Mouse (Mus musculus): Measurements from ENCODE around the gene Tdp1. TPM values are rescaled to one million over a fixed set of nuclear protein-coding genes. Genes with fewer than 3 reads are reported as not detected.
A peak's percentile ranks its signal among the peaks of the same experiment; 100 is the strongest.
"Not testable (repeated sequence)": the region's sequence is repeated elsewhere in the genome, so short reads cannot be mapped to it uniquely, and the experiment has no call there.

Tdp1 gene
- total RNA-seq, 2 experiments from 2014 or later = 15.5 to 60.8 TPM

DNA sequence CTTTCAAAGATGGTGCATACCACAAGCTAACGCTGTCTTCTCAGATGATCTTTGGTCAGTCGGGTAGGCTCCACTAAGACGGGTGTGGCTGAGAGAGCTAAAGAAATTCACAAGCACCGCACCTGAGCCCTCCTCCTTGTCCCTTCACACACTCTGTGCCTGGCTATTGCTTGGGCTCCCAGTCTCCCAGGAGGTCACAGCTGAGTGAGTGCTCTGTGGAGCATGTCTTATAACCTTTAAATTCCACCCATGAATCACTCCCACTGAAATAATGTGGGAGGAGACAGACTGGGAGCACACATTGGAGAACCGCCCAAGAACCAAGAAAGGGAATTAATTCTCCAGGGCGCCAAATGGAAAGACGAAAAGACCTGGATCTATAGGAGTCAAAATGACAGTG is 56.4 kb downstream of the Tdp1 start:
- ATAC-seq (replicated peaks; ENCODE audit: low FRiP score, low TSS enrichment, poor library complexity, severe bottlenecking) = no peak

DNA sequence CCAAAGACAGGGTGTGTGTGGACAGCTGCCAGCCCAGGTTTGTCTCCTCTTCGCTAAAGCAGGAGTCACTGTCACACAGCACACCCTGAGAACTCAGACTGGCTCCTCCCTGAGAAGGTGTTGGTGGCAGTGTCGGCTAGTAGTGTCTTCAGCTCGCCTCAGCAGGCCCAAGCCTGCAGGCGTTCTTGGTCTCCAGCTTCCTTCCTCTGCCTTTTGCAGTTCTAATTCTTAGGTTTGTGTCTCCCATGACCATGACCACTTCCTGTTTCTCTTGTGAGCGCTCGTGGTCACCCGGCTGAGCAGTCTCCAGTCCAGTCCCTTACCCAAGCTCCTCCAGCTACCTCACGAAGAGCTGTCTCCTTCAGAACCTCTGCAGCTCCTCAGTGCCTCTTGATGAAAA is 58.1 kb downstream of the Tdp1 start:
- ATAC-seq (replicated peaks; ENCODE audit: low FRiP score, low TSS enrichment, poor library complexity, severe bottlenecking) = no peak

DNA sequence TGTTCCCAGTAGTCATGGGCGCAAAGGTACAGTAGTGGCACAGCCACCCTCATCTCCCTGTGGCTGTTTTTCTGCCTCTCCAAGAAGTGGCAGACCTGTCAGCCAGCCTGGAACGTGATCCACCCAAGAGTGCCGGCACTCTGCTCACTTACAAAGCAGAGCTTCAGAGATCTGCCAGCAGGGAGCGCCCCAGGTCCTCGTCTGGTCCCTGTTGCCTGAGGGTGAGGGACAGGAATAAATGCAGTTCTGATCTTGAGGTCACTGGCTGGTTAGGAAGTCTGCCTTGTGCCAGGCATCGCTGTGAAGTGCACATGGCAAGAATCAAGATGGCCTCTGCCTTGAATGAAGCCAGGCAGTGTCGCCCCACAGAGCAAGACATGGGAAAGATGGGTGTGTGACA is 68.6 kb downstream of the Tdp1 start:
- peak; percentile 69 for ATAC-seq (replicated peaks; ENCODE audit: low FRiP score, low TSS enrichment, poor library complexity, severe bottlenecking)

DNA sequence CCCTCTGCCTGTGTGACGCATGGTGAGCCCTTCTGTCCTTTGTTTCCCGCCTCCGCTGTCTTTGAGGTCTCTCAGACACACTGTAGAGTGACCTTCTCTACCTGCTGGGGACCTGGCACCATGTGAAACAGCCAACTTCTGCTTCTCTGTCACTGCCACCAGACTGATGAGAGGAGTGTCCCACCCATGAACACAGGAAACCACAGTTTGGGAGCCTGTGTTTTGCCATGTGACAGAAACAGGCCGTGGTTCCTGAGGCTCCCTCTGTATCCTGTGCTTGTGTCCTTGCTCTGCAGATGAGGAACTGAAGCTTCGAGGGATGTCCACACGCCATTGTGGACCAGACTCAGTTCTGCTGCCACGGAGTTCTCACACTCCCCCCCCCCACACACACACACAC is 72.1 kb downstream of the Tdp1 start:
- no peak for ATAC-seq (replicated peaks; ENCODE audit: low FRiP score, low TSS enrichment, poor library complexity, severe bottlenecking)

DNA sequence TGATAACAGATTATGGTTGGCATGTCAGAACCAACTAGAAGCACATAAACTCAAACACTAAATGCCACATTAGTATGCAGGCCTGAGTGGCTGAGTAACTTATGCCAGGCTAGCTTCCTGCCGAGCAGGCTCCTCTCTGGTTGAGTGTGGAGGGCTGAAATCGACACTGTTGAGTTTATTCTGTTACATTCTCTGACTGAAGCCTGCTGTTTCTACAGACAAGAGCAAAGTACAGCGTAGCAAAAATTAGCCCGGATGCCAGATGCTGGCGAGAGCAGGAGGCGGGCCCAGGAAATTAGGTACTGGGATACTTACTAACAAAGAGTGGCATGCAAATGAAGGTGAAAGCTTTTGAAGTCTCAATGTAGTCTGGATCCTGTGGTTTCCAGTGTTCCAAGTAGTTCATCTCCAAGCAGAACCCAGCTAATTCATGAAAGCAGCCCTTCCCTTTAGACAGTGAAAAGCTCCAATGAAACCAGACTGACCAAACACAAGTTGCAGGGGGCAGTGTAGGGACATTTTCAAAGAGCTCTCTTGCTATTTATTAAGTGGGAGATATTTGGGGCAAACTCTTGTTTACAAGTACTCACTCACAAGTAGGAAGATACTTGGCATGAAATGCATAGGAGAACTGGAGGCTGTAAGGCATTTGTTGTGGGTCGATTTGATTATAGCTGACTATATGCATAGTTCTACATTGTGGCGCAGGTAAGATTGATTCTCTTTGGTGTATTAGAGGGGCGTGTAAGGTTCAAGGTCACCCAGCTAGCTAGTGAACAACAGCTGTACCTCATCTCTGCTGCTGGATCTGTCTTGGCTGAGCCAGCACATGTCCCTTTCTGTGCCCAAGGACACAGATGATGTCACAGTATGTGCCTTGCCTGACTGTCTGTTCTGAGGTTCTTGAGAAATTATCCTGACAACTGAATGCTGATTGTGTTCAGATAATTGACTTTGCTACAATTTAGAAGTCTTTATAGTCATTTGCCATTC is 74.0 kb downstream of the Tdp1 start:
- ATAC-seq (replicated peaks; ENCODE audit: low FRiP score, low TSS enrichment, poor library complexity, severe bottlenecking) = no peak

DNA sequence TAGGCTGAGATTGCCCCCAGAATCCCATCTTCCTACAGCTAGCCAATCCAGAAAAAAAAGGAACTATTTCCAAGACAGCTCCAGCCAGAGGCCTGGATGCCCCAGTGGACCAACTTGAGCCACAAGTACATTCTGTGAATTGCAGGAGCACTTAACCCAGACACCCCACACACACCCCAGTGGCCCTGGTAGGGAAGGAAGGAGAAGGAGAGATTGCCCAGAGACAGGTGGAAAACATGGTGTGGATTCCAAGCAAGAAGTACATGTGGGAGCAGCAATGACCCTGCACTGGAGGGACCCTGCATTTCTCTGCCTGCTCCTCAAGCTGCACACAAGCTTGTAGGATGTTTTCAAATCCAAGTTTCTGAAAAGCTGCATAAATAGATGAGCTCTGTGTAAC is 75.0 kb downstream of the Tdp1 start:
- no peak for ATAC-seq (replicated peaks; ENCODE audit: low FRiP score, low TSS enrichment, poor library complexity, severe bottlenecking)

DNA sequence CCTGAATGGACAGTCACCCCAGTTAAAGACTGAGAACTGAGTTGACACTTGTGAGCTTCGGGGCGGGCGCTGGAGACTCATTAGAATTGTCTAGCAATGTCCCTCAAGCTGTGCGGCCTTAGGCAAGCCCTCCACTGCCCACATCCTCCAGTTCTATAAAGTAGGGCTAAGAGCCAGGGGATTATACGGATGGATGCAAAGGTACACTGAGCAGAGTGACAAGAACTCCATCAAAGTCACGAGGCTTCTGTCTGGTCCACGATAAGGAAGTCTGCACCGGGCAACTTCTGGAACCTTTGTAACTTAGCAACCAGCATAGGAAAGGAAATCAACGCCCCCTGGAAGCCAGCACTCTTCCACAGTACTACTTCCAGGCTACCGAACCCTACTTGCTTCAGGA is 75.6 kb downstream of the Tdp1 start:
- ATAC-seq (replicated peaks; ENCODE audit: low FRiP score, low TSS enrichment, poor library complexity, severe bottlenecking) = 0 out of 2 replicates have a peak, but pooled peaks have one; percentile 22

DNA sequence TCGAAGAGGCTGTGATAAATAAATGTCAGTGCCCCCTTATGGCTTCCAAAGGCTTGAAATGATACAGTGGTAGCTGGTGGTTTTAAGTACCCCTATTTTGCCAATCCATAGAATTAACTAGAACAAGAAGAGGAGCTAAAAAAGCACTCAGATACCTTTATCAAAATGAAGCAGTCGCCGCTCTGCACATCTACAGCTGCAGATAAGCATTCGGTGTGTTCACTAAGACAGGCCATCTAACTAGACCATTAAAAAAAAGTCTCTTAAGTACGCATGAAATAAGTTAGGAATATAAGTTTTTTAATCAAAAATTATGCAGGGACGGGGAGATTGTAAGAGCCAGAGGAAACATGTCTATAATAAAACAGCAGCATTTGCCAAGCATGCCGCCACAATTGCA is 76.4 kb downstream of the Tdp1 start:
- peak; percentile 28; the same call in 1 of the 2 replicates for ATAC-seq (replicated peaks; ENCODE audit: low FRiP score, low TSS enrichment, poor library complexity, severe bottlenecking)

DNA sequence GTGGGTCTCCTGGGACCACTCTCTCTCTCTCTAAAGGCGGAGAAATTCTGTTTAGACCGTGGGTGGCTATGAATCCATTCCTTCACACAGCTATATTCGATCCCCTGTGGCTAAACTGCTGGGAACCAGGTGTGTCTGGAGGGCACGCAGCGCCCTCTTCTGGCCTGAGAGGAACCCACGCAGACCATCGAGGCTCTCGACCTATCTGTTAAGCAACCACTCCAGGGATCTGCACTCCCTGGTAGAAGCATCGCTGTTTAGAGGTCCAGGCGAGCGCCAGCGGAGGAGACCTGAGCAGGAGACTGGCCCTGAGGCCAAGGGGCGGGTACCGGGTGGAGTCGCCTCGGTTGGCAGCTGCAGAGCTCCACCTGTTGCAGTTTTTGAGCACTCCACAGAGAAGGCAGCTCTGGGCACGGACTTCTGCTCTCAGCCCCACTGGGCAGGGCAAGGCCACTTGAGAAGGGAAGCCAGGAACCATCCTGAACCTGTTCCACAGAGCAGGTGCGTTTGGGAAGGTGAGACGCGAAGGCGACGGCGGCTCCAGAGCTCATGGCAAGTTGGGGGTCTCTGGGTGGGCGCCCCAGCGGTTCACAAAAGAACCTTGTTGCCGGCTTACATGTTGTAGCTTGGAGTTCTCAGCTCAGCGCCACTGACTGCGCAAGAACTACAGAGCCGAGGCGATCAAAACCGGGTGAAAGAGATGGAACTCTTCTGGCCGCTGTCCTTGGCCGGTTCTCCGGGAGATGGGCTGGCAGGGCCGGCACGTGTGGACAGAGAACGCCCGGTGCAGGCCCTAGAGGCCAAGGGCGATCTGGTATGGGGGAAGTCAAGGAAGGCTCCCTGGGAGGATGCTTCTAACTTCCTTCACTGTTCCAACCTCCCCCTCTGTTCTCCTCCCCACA is 80.2 kb downstream of the Tdp1 start, which contains the start of gene Kcnk13:
Kcnk13 (plus strand) TSS at position 199 of the 902 bp plus-strand sequence.
- ATAC-seq (replicated peaks; ENCODE audit: low FRiP score, low TSS enrichment, poor library complexity, severe bottlenecking) = peak; percentile 80

DNA sequence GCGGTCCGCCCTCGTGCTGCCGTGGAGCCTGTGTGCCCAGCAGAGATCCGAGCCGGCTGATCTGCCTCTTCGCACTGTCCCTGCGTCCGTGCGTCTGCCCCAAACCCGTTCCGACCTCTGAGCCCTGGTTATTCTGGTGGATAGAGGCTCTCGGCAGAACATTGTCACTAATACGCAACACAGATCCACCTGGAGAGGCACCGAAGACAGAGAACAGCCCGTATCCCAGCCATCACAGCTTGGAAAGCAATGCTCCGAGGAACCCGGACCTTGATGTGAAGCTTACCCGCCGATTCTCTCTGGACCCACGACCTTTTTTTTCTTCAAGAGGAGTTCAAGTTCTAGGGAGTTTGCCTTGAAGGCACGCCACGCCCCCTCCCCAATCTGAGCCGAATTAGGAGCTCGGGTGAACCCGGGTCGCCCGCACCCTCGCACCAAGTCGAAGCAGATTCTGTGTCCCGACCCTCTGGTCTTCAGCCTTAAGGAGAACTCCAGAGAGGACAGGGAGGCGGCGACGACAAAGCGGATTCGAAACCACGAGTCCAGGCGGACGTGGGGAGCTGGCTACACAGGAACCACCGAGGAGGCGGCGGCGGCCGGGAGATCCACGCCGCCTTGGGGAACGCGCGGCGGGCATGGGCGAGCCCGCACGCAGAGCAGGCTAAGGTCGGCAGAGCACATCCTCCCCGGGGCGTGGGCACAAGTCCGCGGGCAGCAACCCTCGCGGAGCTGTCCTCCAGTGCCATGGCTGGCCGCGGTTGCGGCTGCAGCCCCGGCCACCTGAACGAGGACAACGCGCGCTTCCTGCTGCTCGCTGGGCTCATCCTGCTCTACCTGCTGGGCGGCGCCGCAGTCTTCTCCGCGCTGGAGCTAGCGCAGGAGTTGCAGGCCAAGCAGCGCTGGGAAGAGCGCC is 81.1 kb downstream of the Tdp1 start:
- peak; percentile 22; the same call in 1 of the 2 replicates for ATAC-seq (replicated peaks; ENCODE audit: low FRiP score, low TSS enrichment, poor library complexity, severe bottlenecking)

DNA sequence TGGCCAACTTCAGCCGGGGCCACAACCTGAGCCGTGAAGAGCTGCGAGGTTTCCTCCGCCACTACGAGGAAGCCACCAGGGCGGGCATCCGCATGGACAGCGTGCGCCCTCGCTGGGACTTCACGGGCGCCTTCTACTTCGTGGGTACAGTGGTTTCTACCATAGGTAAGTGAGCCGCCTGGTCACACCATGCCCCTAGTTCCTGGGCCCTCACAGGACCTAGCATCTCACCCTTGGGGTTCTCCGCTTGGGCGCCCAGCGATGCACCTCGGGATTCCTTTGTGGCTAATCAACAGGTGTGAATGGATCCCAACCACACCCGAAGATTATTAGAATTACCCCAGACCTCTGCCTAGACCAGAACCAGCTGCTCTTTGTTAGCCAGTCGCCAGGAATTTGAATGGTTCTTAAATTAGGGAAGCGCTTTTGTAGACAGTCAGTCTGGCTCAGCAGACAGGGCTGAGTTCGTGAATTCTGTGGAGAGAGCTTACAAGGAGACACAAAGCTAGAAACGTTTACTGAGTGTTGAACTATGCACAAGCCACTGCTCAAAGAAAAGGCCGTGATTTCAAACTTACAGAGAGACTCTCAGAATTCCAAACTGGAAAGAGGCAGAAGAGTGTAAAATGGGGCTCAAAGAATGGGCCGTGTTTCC is 81.9 kb downstream of the Tdp1 start:
- ATAC-seq (replicated peaks; ENCODE audit: low FRiP score, low TSS enrichment, poor library complexity, severe bottlenecking) = no peak

DNA sequence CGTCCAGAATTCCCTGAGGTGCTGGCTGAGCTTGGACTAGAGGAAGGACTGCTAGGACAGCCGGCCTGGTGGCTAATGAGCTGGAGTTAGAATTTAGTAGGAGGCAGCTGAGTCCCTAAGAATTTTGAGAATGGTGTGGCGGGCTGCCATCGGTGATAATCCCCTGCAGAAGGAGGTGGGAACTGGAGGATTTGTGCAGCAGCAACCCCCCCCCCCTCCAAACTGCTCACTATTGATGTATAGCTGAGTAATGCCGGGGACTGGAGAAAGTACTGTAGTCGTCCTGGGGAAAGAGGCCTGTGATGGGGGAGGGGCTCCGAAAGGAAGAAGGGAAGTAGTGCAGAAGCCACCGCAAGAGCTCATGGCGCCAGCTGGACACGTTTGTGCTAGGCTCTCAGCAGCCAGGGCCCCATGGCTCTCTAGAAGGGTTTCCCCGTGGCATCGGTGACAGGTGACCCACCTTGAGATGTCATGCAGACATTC is 82.6 kb downstream of the Tdp1 start:
- ATAC-seq (replicated peaks; ENCODE audit: low FRiP score, low TSS enrichment, poor library complexity, severe bottlenecking) = no peak

DNA sequence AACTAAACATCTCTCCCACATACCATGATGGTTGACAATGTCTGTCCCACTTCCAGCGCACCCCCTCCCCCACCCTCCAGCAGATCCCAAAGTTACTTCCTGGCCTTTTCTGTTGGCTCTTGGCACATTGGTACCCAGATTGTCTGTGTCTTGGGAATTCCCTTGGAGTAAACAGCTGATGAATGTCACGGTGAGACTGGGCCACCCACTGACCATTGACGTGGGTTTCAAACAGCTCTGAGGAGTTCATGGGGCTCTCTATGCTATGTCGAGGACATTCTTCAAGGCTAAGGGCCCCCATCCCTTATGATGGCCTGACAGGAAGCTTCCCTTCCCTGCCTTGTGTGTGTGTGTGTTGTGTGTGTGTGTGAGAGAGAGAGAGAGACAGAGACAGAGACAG is 85.6 kb downstream of the Tdp1 start:
- no peak for ATAC-seq (replicated peaks; ENCODE audit: low FRiP score, low TSS enrichment, poor library complexity, severe bottlenecking)

DNA sequence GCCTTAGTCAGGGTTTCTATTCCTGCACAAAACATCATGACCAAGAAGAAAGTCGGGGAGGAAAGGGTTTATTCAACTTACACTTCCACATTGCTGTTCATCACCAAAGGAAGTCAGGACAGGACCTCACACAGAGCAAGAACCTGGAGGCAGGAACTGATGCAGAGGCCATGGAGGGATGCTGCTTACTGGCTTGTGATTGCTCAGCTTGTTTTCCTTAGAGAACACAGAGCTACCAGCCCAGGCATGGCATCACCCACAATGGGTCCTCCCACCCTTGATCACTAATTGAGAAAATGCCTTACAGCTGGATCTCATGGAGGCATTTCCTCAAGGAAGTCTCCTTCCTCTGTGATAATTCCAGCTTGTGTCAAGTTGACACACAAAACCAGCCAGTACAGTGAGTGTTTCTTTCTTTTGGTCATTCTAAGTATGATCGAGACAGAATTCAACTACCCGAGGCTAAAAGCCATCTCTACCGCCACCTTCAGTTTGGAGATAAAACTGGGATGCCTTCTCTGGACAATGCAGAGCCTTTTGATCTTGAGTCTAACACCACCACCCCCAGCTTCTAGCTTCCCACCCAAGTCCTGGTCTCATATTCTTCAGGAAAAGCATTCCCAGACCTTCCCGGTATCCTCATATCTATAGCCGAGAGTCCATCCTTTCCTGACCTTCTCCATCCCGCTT is 87.0 kb downstream of the Tdp1 start:
- not testable (repeated sequence) for ATAC-seq (replicated peaks; ENCODE audit: low FRiP score, low TSS enrichment, poor library complexity, severe bottlenecking)

DNA sequence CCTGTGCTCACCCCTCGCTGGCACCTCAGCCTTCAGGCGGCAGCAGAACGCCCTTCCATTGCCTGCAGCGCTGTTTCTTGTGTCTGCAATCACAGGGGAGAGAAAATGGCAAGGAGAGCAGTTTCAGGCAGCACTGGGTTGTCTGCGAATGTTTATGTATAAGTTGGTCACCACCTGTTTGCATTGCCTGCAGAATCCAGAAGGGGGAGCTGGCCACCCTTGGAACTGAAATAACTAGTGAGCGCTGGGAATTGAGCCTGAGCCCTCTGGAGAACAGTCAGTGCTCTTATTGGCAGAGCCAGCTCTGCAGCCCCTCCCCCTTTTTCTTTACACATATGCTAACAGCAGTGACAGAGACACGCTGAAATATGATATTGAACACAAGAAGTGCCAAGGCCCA is 88.5 kb downstream of the Tdp1 start:
- ATAC-seq (replicated peaks; ENCODE audit: low FRiP score, low TSS enrichment, poor library complexity, severe bottlenecking) = 0 out of 2 replicates have a peak, but pooled peaks have one; percentile 44

DNA sequence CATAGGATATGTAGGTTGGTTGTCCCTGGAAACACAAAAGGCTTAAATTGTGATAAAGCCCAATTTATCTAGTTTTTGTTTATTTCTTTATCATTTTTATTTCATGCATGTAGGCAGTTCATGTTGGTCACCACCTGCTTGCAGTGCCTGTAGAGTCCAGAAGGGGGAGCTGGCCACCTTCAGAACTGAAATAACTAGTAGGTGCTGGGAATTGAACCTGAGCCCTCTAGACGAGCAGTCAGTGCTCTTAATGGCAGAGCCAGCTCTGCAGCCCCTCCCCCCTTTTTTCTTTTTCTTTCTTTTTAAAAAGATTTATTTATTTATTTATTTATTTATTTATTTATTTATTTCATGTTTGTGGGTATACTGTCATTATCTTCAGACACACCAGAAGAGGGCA is 89.3 kb downstream of the Tdp1 start:
- ATAC-seq (replicated peaks; ENCODE audit: low FRiP score, low TSS enrichment, poor library complexity, severe bottlenecking) = 0 out of 2 replicates have a peak, but pooled peaks have one; percentile 30

DNA sequence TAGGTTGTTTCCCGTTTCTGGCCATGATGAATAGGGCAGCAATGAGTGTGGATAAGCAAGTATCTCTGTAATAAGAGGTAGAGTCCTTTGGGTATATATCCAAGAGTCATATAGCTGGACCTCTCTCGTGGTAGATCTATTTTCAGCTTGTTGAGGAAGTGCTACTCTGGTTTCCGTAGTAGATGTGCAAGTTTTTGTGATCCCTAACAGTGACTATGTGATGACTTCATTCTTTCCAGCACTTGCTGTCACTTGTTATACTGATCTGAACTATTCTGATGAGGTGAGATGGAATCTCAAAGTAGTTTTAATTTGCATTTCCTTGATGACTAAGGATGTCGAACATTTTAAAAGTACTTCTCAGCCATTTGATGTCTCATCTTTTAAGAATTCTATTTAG is 95.2 kb downstream of the Tdp1 start:
- ATAC-seq (replicated peaks; ENCODE audit: low FRiP score, low TSS enrichment, poor library complexity, severe bottlenecking) = no peak

DNA sequence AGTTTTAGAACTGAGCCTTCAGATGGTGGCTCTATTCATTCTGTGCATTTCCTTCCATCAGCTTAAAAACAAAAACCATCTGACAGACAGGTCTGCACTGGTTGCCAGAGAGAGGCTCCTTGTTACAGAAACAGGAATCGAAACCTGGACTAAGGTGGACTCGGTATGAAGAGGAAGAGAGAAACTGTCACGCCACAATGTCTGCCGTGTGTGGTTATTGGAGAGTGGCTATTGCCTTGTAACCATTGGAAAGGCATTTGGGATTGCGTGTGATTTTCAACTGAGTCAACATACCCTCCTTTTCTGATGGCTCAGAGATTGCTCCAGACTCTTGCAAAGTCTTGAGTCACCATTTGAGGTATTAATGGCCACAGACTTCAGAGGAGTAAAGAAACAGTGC is 102.5 kb downstream of the Tdp1 start:
- ATAC-seq (replicated peaks; ENCODE audit: low FRiP score, low TSS enrichment, poor library complexity, severe bottlenecking) = no peak
